Mouse (Mus musculus) MEL (cell line): Measurements from ENCODE around the gene Rgs8.

Source experiments
- GABPA ChIP-seq: IDR thresholded peaks from 2 replicates; pipeline ENCODE4 v1.6.1; 2012; ENCODE audit warnings: low read depth, mild to moderate bottlenecking, inconsistent platforms, low read length, improper control_type of control experiment, moderate library complexity
- POLR2A ChIP-seq, 2 experiments: IDR thresholded peaks; 2 replicates each; pipeline ENCODE4 v1.6.1; 2011 to 2012; ENCODE audit warnings: low read length in 2 of 2, mild to moderate bottlenecking in 2 of 2, control low read depth in 1 of 2, improper control_type of control experiment in 1 of 2, low read depth in 1 of 2, moderate library complexity in 1 of 2; ENCODE audit not compliant: control insufficient read depth in 1 of 2, insufficient read depth in 1 of 2, poor library complexity in 1 of 2
- ZMIZ1 ChIP-seq: IDR thresholded peaks from 2 replicates; pipeline ENCODE4 v1.6.1; 2012; ENCODE audit warnings: low read depth, mild to moderate bottlenecking, inconsistent platforms, low read length, improper control_type of control experiment, moderate library complexity

DNA sequence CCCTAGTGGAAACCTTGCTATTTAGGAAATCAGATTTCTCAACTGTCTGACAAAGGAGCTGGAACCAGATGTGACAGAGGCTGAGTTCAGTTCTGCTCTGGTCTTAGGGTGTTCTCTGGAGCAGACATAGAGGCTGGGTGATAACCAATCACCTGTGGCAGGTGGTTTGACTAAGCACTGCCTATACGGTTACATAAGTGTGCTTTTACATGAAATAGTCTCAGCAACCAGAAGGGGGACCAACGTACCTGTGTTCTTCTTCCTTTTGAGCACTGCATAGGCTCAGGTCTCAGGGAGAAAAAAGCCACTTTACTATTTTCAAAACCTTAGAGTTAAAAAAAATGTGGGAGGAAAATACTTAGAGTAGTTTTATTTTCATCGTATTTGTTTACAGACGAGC is 22.8 kb downstream of the Rgs8 start:
- no peak for TF ChIP-seq POLR2A (IDR thresholded peaks at IDR 0.05; ENCODE audit: control insufficient read depth in 1 of 2, insufficient read depth in 1 of 2, low read depth in 1 of 2, low read length in 2 of 2, poor library complexity in 1 of 2)
- TF ChIP-seq ZMIZ1 = no peak
- no peak for TF ChIP-seq GABPA
